Mouse (Mus musculus) midbrain, embryonic 12.5 days (tissue): ENCODE measurements around the gene Tceal3. TPM values are rescaled to one million over a fixed set of nuclear protein-coding genes. Genes with fewer than 3 reads are reported as not detected.
"Not testable (repeated sequence)": the region's sequence is repeated elsewhere in the genome, so short reads cannot be mapped to it uniquely, and the experiment has no call there.

Source experiments
- ATAC-seq: fragments of 200-750 bp; cut with Nextera tagmentation; 2 replicates; pipeline ENCODE4 v1.8.0; 2017; ENCODE audit warnings: low read depth, moderate TSS enrichment, moderate library complexity; ENCODE audit not compliant: low FRiP score
- H3K27ac ChIP-seq: fragments of 300-500 bp; sonication (generic); replicated peaks from 2 replicates; pipeline ENCODE4 v1.5.1; 2016; ENCODE audit warnings: mild to moderate bottlenecking
- H3K27me3 ChIP-seq: fragments of 300-500 bp; sonication (generic); 2 replicates; pipeline ENCODE4 v1.6.1; 2016; ENCODE audit warnings: mild to moderate bottlenecking
- H3K36me3 ChIP-seq: fragments of 300-500 bp; sonication (generic); 2 replicates; pipeline ENCODE4 v1.6.1; 2016
- H3K4me1 ChIP-seq: fragments of 300-500 bp; sonication (generic); 2 replicates; pipeline ENCODE4 v1.6.1; 2016
- H3K4me2 ChIP-seq: fragments of 300-500 bp; sonication (generic); replicated peaks from 2 replicates; pipeline ENCODE4 v1.6.1; 2016; ENCODE audit warnings: mild to moderate bottlenecking, moderate library complexity
- H3K4me3 ChIP-seq: fragments of 300-500 bp; sonication (generic); 2 replicates; pipeline ENCODE4 v1.5.1; 2016; ENCODE audit warnings: mild to moderate bottlenecking
- H3K9ac ChIP-seq: fragments of 300-500 bp; sonication (generic); replicated peaks from 2 replicates; pipeline ENCODE4 v1.6.1; 2016; ENCODE audit warnings: mild to moderate bottlenecking, moderate library complexity
- H3K9me3 ChIP-seq: fragments of 300-500 bp; sonication (generic); 2 replicates; pipeline ENCODE4 v1.6.1; 2016; ENCODE audit warnings: mild to moderate bottlenecking
- WGBS: fragments of 180-500 bp; shearing (Covaris S2); methylation state at CpG from one replicate; pipeline ENCODE4 v1.1.7; 2016; 5-methylcytosine and 5-hydroxymethylcytosine counted together
- polyA plus RNA-seq: library from polyadenylated mRNA; unstranded; fragments of >200 nt; fragmentation: Nextera tagmentation; extraction: Ambion mirVana; gene quantifications from 2 replicates; pipeline ENCODE4 v1.2.1, GENCODE M21; 2016

The Tceal3 gene
- polyA plus RNA-seq, 1 experiment from 2014 or later, result 26.9 TPM

DNA sequence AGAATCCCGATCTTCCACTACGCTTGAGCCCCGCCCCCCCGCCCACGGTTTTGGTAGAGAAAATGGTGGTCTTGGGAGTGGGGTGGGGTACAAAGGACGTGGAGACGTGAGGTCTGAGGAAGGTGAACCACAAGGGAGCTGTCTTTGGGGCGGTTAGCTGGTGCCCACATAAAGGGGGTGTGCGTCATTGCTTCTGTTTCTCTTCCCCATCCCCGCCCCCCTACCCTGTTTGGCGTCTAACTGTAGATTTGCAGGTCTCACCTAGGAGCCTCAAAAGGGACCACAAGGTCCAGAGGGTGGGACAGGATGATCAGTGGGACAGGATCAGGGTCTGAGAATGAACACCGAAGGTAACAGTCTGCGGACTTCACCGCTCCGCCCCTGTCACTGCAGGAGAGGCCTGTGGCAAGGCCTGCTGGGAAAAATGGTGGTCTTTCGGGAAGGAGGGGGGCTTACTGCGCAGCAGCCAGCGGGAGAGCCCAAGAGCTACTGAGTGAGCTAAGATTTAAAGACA is 117.6 kb downstream of the Tceal3 start:
- Histone ChIP-seq H3K27me3 (no peaks in the 10 kb centered on the region), H3K36me3 (no peaks in the 10 kb centered on the region), H3K4me1 (no peaks in the 10 kb centered on the region), H3K4me3 (peak overlapping the region; percentile 51), H3K9ac (peak overlapping the region; percentile 73), H3K9me3 (no peaks in the 10 kb centered on the region), H3K4me2 (peak overlapping the region; percentile 57), H3K27ac (peak overlapping the region; percentile 81)
- peak; percentile 93 for ATAC-seq
- WGBS, result 12% methylated on average over 18 of the region's 18 CpGs

GRCm38 (mm10) chrX:136708782-136709181 is 118.1 kb downstream of the Tceal3 start:
- peak overlapping the region; percentile 81 for H3K27ac ChIP-seq
- no peaks in the 10 kb centered on the region for H3K9me3 ChIP-seq
- no peaks in the 10 kb centered on the region for H3K36me3 ChIP-seq
- H3K4me2 ChIP-seq, result peak overlapping the region; percentile 57
- peak overlapping the region; percentile 73 for H3K9ac ChIP-seq
- no peak for ATAC-seq
- peak overlapping the region; percentile 51 for H3K4me3 ChIP-seq
- no peaks in the 10 kb centered on the region for H3K27me3 ChIP-seq
- H3K4me1 ChIP-seq, result no peaks in the 10 kb centered on the region
- 18% methylated on average over 14 of the region's 14 CpGs for WGBS

DNA sequence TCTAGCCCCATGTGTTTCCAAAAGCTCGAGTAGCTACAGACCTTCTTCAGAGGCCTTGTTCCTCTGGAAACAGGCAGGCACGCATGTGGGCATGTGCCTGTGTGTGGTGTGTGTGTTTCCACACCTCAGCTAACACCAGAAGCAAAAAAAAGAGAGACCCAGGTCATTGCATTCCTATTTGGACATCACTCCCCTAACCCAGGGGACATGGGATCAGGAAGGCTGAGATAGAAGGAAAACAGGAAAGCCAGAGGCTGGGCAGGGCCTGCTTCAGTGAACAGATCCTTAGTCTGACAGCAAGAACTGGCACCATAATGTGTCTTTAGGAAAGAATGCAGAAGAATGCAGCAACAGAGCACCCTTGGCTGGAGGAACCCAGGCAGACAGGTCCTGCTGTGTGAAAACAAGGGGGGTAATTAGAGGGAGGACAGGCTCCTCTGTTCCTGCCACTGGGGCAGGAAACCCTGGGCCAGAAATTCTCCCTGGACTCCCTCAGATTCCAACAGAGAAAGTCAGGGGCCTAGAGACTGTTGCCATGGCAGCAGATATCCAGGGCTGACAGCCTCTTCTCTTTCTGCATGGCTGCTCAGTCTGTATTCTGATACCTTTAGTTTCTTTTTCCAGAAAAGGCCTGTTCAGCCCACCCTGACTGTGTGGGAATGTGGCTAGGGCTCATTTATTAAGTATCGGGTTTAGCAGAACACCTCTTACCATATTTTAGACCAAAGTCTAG is 124.3 kb downstream of the Tceal3 start:
- H3K9me3 ChIP-seq, H3K4me3 ChIP-seq, H3K27me3 ChIP-seq, H3K4me1 ChIP-seq, H3K4me2 ChIP-seq, H3K9ac ChIP-seq, H3K36me3 ChIP-seq: not testable (repeated sequence)
- peak; percentile 88 for ATAC-seq
- WGBS, result 27% methylated on average over 3 of the region's 3 CpGs
- H3K27ac ChIP-seq, result 0 out of 2 replicates have a peak overlapping the region, but pooled peaks have one; percentile 42

Other genes starting within 250 kb of the Tceal3 start
- gene Kir3dl1, start 72.8 kb upstream of the Tceal3 start, polyA plus RNA-seq, result not detected in 2 replicates
- 0.17 TPM in 1 of 2 replicates, not detected in the other for gene Kir3dl2, start 46.8 kb upstream of the Tceal3 start, polyA plus RNA-seq
- 12.2 and 12.4 TPM in 2 replicates for gene Tceal1, start 117.1 kb downstream of the Tceal3 start, polyA plus RNA-seq
- gene Morf4l2, start 152.8 kb downstream of the Tceal3 start, polyA plus RNA-seq, result 544 and 546 TPM in 2 replicates
- 0.11 and 0.12 TPM in 2 replicates for gene Glra4, start 189.3 kb downstream of the Tceal3 start, polyA plus RNA-seq
- gene Plp1, start 231.8 kb downstream of the Tceal3 start, polyA plus RNA-seq, result 8.1 and 9.3 TPM in 2 replicates